Mouse (Mus musculus) intestine, embryonic 14.5 days (tissue): Measurements from ENCODE around the gene Trio. TPM values are rescaled to one million over a fixed set of nuclear protein-coding genes. Genes with fewer than 3 reads are reported as not detected.
A peak's percentile ranks its signal among the peaks of the same experiment; 100 is the strongest.

Experiments used
- ATAC-seq: fragments of 200-750 bp; cut with Nextera tagmentation; replicated peaks from 2 replicates; pipeline ENCODE4 v1.8.0; 2017; ENCODE audit warnings: low read depth, moderate number of reproducible peaks, moderate TSS enrichment, moderate library complexity; ENCODE audit not compliant: low FRiP score, low TSS enrichment
- DNase-seq: peaks from one replicate; pipeline ENCODE4 v3.0.0-alpha.2; 2018; ENCODE audit warnings: low spot score
- H3K27ac ChIP-seq: fragments of 300-500 bp; sonication (generic); 2 replicates; pipeline ENCODE4 v1.5.1; 2014; ENCODE audit warnings: low read depth, mild to moderate bottlenecking, control low read depth
- H3K27me3 ChIP-seq: fragments of 300-500 bp; sonication (generic); replicated peaks from 2 replicates; pipeline ENCODE4 v1.6.1; 2014; ENCODE audit warnings: low read length, control low read depth; ENCODE audit not compliant: control insufficient read depth, insufficient read depth
- H3K36me3 ChIP-seq: fragments of 300-500 bp; sonication (generic); 2 replicates; pipeline ENCODE4 v1.6.1; 2014; ENCODE audit warnings: low read length, control low read depth; ENCODE audit not compliant: control insufficient read depth, insufficient read depth
- H3K4me1 ChIP-seq: fragments of 300-500 bp; sonication (generic); replicated peaks from 2 replicates; pipeline ENCODE4 v1.6.1; 2014; ENCODE audit warnings: low read length, control low read depth, mixed read lengths; ENCODE audit not compliant: control insufficient read depth, insufficient read depth
- H3K4me2 ChIP-seq: fragments of 300-500 bp; sonication (generic); 2 replicates; pipeline ENCODE4 v1.6.1; 2014; ENCODE audit warnings: low read length
- H3K4me3 ChIP-seq: fragments of 300-500 bp; sonication (generic); 2 replicates; pipeline ENCODE4 v1.5.1; 2014; ENCODE audit warnings: low read depth, low read length, control low read depth, mixed read lengths
- H3K9ac ChIP-seq: fragments of 300-500 bp; sonication (generic); 2 replicates; pipeline ENCODE4 v1.6.1; 2014; ENCODE audit warnings: mild to moderate bottlenecking, low read length
- H3K9me3 ChIP-seq: fragments of 300-500 bp; sonication (generic); 2 replicates; pipeline ENCODE4 v1.6.1; 2016; ENCODE audit warnings: low read length, control low read depth; ENCODE audit not compliant: control insufficient read depth
- WGBS: fragments of 180-500 bp; shearing (Covaris S2); extraction: QIAGEN DNeasy Blood & Tissue Kit; methylation state at CpG from one replicate; pipeline ENCODE4 v1.1.7; 2014; 5-methylcytosine and 5-hydroxymethylcytosine counted together
- polyA plus RNA-seq: library from polyadenylated mRNA; unstranded; fragments of >200 nt; fragmentation: Nextera tagmentation; extraction: Ambion mirVana; gene quantifications from 2 replicates; pipeline ENCODE4 v1.2.1, GENCODE M21; 2014

The Trio gene
- polyA plus RNA-seq, 1 experiment from 2014 or later, result 34.7 TPM

- Histone ChIP-seq H3K27ac (peak overlapping the region; percentile 67), H3K4me3 (no peak overlapping the region), H3K4me2 (no peak overlapping the region), H3K9ac (no peak overlapping the region), H3K36me3 (peaks cover 13% of the 10 kb centered on the region), H3K27me3 (no peaks in the 10 kb centered on the region), H3K9me3 (no peaks in the 10 kb centered on the region), H3K4me1 (peaks cover 35% of the 10 kb centered on the region)
- DNase-seq (no peak), ATAC-seq (no peak)
- WGBS, result 47% methylated on average over 22 of the region's 22 CpGs
Observed at GRCm38 (mm10) chr15:27795942-27796867, 229.4 kb downstream of the Trio start.

GRCm38 (mm10) chr15:27793284-27793683, 232.4 kb downstream of the Trio start:
- Histone ChIP-seq H3K4me2 (no peak overlapping the region), H3K9ac (no peak overlapping the region), H3K36me3 (peaks cover 6% of the 10 kb centered on the region), H3K27ac (no peak overlapping the region), H3K4me3 (no peak overlapping the region), H3K27me3 (no peaks in the 10 kb centered on the region), H3K4me1 (peaks cover 52% of the 10 kb centered on the region), H3K9me3 (no peaks in the 10 kb centered on the region)
- ATAC-seq (no peak), DNase-seq (no peak)
- WGBS, result 63% methylated on average over 6 of the region's 6 CpGs

GRCm38 (mm10) chr15:27792473-27792872, 233.2 kb downstream of the Trio start:
- no peaks in the 10 kb centered on the region for H3K36me3 ChIP-seq
- WGBS, result 37% methylated on average over 11 of the region's 11 CpGs
- H3K4me3 ChIP-seq, result no peak overlapping the region
- peaks cover 52% of the 10 kb centered on the region for H3K4me1 ChIP-seq
- H3K27me3 ChIP-seq, result no peaks in the 10 kb centered on the region
- H3K9me3 ChIP-seq, result no peaks in the 10 kb centered on the region
- H3K4me2 ChIP-seq, result no peak overlapping the region; the same call in 1 of the 2 replicates
- ATAC-seq, result no peak
- H3K27ac ChIP-seq, result no peak overlapping the region
- no peak overlapping the region for H3K9ac ChIP-seq
- no peak for DNase-seq

- 84% methylated on average over 5 of the region's 5 CpGs for WGBS
Observed at GRCm38 (mm10) chr15:27791141-27791540, 234.5 kb downstream of the Trio start.

GRCm38 (mm10) chr15:27790699-27791098, 234.9 kb downstream of the Trio start:
- no peak overlapping the region for H3K4me3 ChIP-seq
- no peak overlapping the region for H3K4me2 ChIP-seq
- peaks cover 47% of the 10 kb centered on the region for H3K4me1 ChIP-seq
- H3K27me3 ChIP-seq, result no peaks in the 10 kb centered on the region
- no peak for ATAC-seq
- H3K9ac ChIP-seq, result no peak overlapping the region
- WGBS, result 79% methylated on average over 6 of the region's 6 CpGs
- H3K36me3 ChIP-seq, result no peaks in the 10 kb centered on the region
- H3K27ac ChIP-seq, result no peak overlapping the region
- H3K9me3 ChIP-seq, result no peaks in the 10 kb centered on the region
- DNase-seq, result no peak

More at GRCm38 (mm10) chr15:27791141-27791540, 234.5 kb downstream of the Trio start:
- Histone ChIP-seq H3K4me1 (peaks cover 48% of the 10 kb centered on the region), H3K4me2 (no peak overlapping the region), H3K9ac (no peak overlapping the region), H3K27me3 (no peaks in the 10 kb centered on the region), H3K27ac (no peak overlapping the region), H3K4me3 (no peak overlapping the region), H3K36me3 (no peaks in the 10 kb centered on the region), H3K9me3 (no peaks in the 10 kb centered on the region)
- no peak for DNase-seq
- ATAC-seq, result no peak

GRCm38 (mm10) chr15:27789325-27789724, 236.3 kb downstream of the Trio start:
- ATAC-seq (no peak), DNase-seq (no peak)
- Histone ChIP-seq H3K9me3 (no peaks in the 10 kb centered on the region), H3K4me1 (peaks cover 57% of the 10 kb centered on the region), H3K9ac (no peak overlapping the region), H3K4me2 (no peak overlapping the region), H3K27me3 (no peaks in the 10 kb centered on the region), H3K4me3 (no peak overlapping the region), H3K36me3 (no peaks in the 10 kb centered on the region), H3K27ac (peak overlapping the region; percentile 83)
- 44% methylated on average over 3 of the region's 3 CpGs for WGBS

- DNase-seq, result peak; percentile 78
- H3K36me3 ChIP-seq, result no peaks in the 10 kb centered on the region
- ATAC-seq, result peak; percentile 75
- peaks cover 64% of the 10 kb centered on the region for H3K4me1 ChIP-seq
- H3K9me3 ChIP-seq, result no peaks in the 10 kb centered on the region
- peak overlapping the region; percentile 46 for H3K9ac ChIP-seq
- H3K27me3 ChIP-seq, result no peaks in the 10 kb centered on the region
- H3K27ac ChIP-seq, result peak overlapping the region; percentile 83
- peak overlapping the region; percentile 40 for H3K4me3 ChIP-seq
- WGBS, result 22% methylated on average over 17 of the region's 17 CpGs
- peak overlapping the region; percentile 54 for H3K4me2 ChIP-seq
Observed at GRCm38 (mm10) chr15:27788122-27788759, 237.4 kb downstream of the Trio start.

GRCm38 (mm10) chr15:27787151-27787550, 238.5 kb downstream of the Trio start:
- DNase-seq (no peak), ATAC-seq (no peak)
- H3K9ac ChIP-seq, result peak overlapping the region; percentile 46
- peak overlapping the region; percentile 83; the same call in 1 of the 2 replicates for H3K27ac ChIP-seq
- no peaks in the 10 kb centered on the region for H3K27me3 ChIP-seq
- peaks cover 65% of the 10 kb centered on the region for H3K4me1 ChIP-seq
- no peaks in the 10 kb centered on the region for H3K36me3 ChIP-seq
- H3K9me3 ChIP-seq, result no peaks in the 10 kb centered on the region
- peak overlapping the region; percentile 54 for H3K4me2 ChIP-seq
- H3K4me3 ChIP-seq, result peak overlapping the region; percentile 40
- WGBS, result 48% methylated on average over 4 of the region's 4 CpGs
